Mouse (Mus musculus) hindbrain, embryonic 12.5 days (tissue): ENCODE measurements at regions not wholly inside any gene's neighbourhood (a gene's known extent, or its start where the extent isn't known, plus 50 kb on each side); places are given as distances from the start of the nearest gene placed in this dataset.

Experiments used
- ATAC-seq: fragments of 200-750 bp; cut with Nextera tagmentation; 2 replicates; pipeline ENCODE4 v1.8.0; 2017; ENCODE audit warnings: moderate TSS enrichment; ENCODE audit not compliant: low FRiP score
- H3K27ac ChIP-seq: fragments of 300-500 bp; sonication (generic); 2 replicates; pipeline ENCODE4 v1.5.1; 2016; ENCODE audit warnings: mild to moderate bottlenecking
- H3K27me3 ChIP-seq: fragments of 300-500 bp; sonication (generic); 2 replicates; pipeline ENCODE4 v1.6.1; 2016; ENCODE audit warnings: mild to moderate bottlenecking
- H3K36me3 ChIP-seq: fragments of 300-500 bp; sonication (generic); 2 replicates; pipeline ENCODE4 v1.6.1; 2016; ENCODE audit warnings: mild to moderate bottlenecking
- H3K4me1 ChIP-seq: fragments of 300-500 bp; sonication (generic); 2 replicates; pipeline ENCODE4 v1.6.1; 2016
- H3K4me2 ChIP-seq: fragments of 300-500 bp; sonication (generic); replicated peaks from 2 replicates; pipeline ENCODE4 v1.6.1; 2016; ENCODE audit warnings: mild to moderate bottlenecking
- H3K4me3 ChIP-seq: fragments of 300-500 bp; sonication (generic); 2 replicates; pipeline ENCODE4 v1.5.1; 2016; ENCODE audit warnings: mild to moderate bottlenecking
- H3K9ac ChIP-seq: fragments of 300-500 bp; sonication (generic); 2 replicates; pipeline ENCODE4 v1.6.1; 2016; ENCODE audit warnings: mild to moderate bottlenecking, moderate library complexity
- H3K9me3 ChIP-seq: fragments of 300-500 bp; sonication (generic); replicated peaks from 2 replicates; pipeline ENCODE4 v1.6.1; 2016; ENCODE audit warnings: mild to moderate bottlenecking
- WGBS: fragments of 180-500 bp; shearing (Covaris S2); methylation state at CpG from one replicate; pipeline ENCODE4 v1.1.7; 2016; 5-methylcytosine and 5-hydroxymethylcytosine counted together

DNA sequence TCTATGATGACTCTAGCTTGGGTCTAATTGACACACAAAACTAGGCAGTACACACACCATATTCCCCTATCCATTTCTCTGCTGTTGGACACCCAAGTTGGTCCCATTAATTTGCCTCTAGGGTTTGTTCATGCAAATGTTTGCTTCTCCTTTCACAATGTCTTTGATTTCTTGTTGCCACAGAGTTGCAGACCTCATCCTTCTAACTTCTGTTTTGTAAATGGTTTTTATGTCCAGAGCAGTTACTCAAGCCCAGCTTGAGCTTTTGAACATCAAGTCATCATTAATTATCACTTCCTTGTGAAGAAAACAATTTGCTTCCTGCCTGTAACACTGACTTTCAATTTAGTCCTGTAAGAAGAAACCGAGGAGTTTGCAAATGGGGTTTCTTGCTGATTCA lies 122.6 kb upstream of the Egfl6 start:
- H3K9me3 ChIP-seq: no peaks in the 10 kb centered on the region
- no peak overlapping the region for H3K27ac ChIP-seq
- ATAC-seq: no peak
- WGBS: 84% methylated on average over 1 of the region's 1 CpGs
- H3K4me1 ChIP-seq: no peaks in the 10 kb centered on the region
- no peak overlapping the region for H3K9ac ChIP-seq
- H3K4me2 ChIP-seq: no peak overlapping the region
- H3K36me3 ChIP-seq: no peaks in the 10 kb centered on the region
- H3K27me3 ChIP-seq: peaks cover 5% of the 10 kb centered on the region
- no peak overlapping the region for H3K4me3 ChIP-seq

GRCm38 (mm10) chrX:166707029-166707428 lies 121.5 kb upstream of the Egfl6 start:
- no peaks in the 10 kb centered on the region for H3K9me3 ChIP-seq
- H3K36me3 ChIP-seq: no peaks in the 10 kb centered on the region
- no peak overlapping the region for H3K9ac ChIP-seq
- H3K27ac ChIP-seq: no peak overlapping the region
- no peak for ATAC-seq
- no peak overlapping the region for H3K4me3 ChIP-seq
- WGBS: 63% methylated on average over 1 of the region's 1 CpGs
- H3K4me1 ChIP-seq: no peaks in the 10 kb centered on the region
- no peak overlapping the region for H3K4me2 ChIP-seq
- H3K27me3 ChIP-seq: peaks cover 5% of the 10 kb centered on the region

DNA sequence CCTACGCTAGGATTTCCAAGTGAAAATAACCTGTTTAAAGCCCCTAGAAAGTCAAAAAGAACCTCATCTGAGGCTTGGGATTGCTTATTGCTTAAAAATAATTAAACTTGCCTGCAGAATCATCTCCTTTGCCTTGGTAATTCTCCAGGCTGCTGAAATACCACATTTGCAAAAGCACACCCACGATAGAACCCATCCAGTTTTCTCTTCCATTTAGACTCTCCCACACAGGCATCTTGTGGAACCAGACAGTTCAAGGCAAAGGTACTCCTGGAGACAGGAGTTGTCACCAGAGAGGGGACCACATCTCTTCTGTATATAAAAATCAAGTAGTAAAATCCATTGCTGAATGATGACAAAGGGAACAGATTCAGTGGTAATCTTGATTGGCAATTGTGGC lies 118.8 kb upstream of the Egfl6 start:
- H3K4me1 ChIP-seq: no peaks in the 10 kb centered on the region
- 87% methylated on average over 2 of the region's 2 CpGs for WGBS

DNA sequence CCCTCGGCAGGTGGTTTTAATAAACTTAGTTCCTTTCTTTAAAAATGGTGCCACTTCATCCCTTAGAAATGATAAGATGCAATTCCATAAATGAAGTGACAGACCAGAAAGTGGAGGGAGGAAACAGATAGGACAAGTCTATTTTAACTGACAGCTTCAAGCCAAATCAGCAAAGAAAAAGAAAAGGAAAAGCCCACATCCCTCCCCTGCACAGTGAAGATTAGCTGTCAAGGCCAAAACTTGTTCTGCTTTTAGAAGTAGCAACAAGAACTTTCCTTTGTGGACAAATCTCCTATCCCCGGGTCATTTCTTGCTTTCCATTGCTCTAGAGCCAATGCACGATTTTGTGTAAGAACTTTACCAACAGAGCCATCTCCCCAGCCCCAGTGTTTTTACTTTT lies 108.7 kb upstream of the Egfl6 start:
- H3K4me3 ChIP-seq: no peak overlapping the region
- H3K4me1 ChIP-seq: no peaks in the 10 kb centered on the region
- no peak overlapping the region for H3K9ac ChIP-seq
- H3K9me3 ChIP-seq: no peaks in the 10 kb centered on the region
- peaks cover 13% of the 10 kb centered on the region for H3K27me3 ChIP-seq
- H3K4me2 ChIP-seq: no peak overlapping the region
- 93% methylated on average over 3 of the region's 3 CpGs for WGBS
- H3K36me3 ChIP-seq: no peaks in the 10 kb centered on the region
- ATAC-seq: no peak
- H3K27ac ChIP-seq: no peak overlapping the region

More for the DNA sequence above, 118.8 kb upstream of the Egfl6 start:
- Histone ChIP-seq H3K9me3 (no peaks in the 10 kb centered on the region), H3K36me3 (no peaks in the 10 kb centered on the region), H3K9ac (no peak overlapping the region), H3K27me3 (peaks cover 8% of the 10 kb centered on the region; the same call in 1 of the 2 replicates), H3K27ac (no peak overlapping the region), H3K4me3 (no peak overlapping the region), H3K4me2 (no peak overlapping the region)
- ATAC-seq: no peak

- Histone ChIP-seq H3K9ac (no peak overlapping the region), H3K4me2 (no peak overlapping the region), H3K9me3 (no peaks in the 10 kb centered on the region), H3K4me1 (no peaks in the 10 kb centered on the region), H3K27ac (no peak overlapping the region), H3K36me3 (no peaks in the 10 kb centered on the region), H3K27me3 (peaks cover 3% of the 10 kb centered on the region; the same call in 1 of the 2 replicates), H3K4me3 (no peak overlapping the region)
- ATAC-seq: peak; percentile 63; the same call in 1 of the 2 replicates
- 55% methylated on average over 3 of the region's 3 CpGs for WGBS
These were observed 103.3 kb upstream of the Egfl6 start for GRCm38 (mm10) chrX:166688779-166689178.

- Histone ChIP-seq H3K4me3 (no peak overlapping the region), H3K9me3 (no peaks in the 10 kb centered on the region), H3K27me3 (peaks cover 10% of the 10 kb centered on the region; the same call in 1 of the 2 replicates), H3K27ac (no peak overlapping the region), H3K9ac (no peak overlapping the region), H3K4me2 (no peak overlapping the region), H3K4me1 (no peaks in the 10 kb centered on the region), H3K36me3 (no peaks in the 10 kb centered on the region)
- no peak for ATAC-seq
- 87% methylated on average over 3 of the region's 3 CpGs for WGBS
These were observed 87.9 kb upstream of the Egfl6 start for GRCm38 (mm10) chrX:166673404-166673803.

DNA sequence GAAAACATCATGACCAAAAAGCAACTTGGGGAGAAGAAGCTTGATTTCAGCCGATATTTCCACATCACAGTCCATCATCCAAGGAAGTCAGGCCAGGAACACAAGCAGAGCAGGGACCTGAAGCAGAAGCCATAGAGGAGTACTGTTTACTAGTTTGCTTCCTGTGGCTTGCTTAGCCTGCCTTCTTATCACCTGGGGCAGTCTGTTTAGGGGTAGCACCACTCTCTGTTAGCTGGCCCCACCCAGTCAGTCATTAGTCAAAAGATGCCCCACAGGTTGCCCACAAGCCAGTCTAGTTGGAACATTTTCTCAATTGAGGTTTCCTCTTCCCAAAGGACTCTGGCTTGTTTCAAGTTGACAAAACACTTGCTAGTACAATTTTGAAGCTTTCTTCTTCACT lies 87.1 kb upstream of the Egfl6 start:
- no peaks in the 10 kb centered on the region for H3K4me1 ChIP-seq
- ATAC-seq: no peak
- no peaks in the 10 kb centered on the region for H3K36me3 ChIP-seq
- WGBS: 100% methylated on average over 1 of the region's 1 CpGs
- peaks cover 10% of the 10 kb centered on the region; the same call in 1 of the 2 replicates for H3K27me3 ChIP-seq
- H3K27ac ChIP-seq: no peak overlapping the region
- H3K9ac ChIP-seq: no peak overlapping the region
- H3K4me2 ChIP-seq: no peak overlapping the region
- no peaks in the 10 kb centered on the region for H3K9me3 ChIP-seq
- H3K4me3 ChIP-seq: no peak overlapping the region

GRCm38 (mm10) chrX:166671853-166672252 lies 86.3 kb upstream of the Egfl6 start:
- no peak for ATAC-seq
- Histone ChIP-seq H3K9ac (no peak overlapping the region), H3K4me1 (no peaks in the 10 kb centered on the region), H3K9me3 (no peaks in the 10 kb centered on the region), H3K27ac (no peak overlapping the region), H3K27me3 (peaks cover 12% of the 10 kb centered on the region; the same call in 1 of the 2 replicates), H3K36me3 (no peaks in the 10 kb centered on the region), H3K4me3 (no peak overlapping the region), H3K4me2 (no peak overlapping the region)
- WGBS: 92% methylated on average over 4 of the region's 4 CpGs

GRCm38 (mm10) chrX:166666304-166666703 lies 80.8 kb upstream of the Egfl6 start:
- WGBS: 84% methylated on average over 2 of the region's 2 CpGs
- no peak overlapping the region for H3K4me2 ChIP-seq
- no peak for ATAC-seq
- no peaks in the 10 kb centered on the region for H3K36me3 ChIP-seq
- H3K9ac ChIP-seq: no peak overlapping the region
- no peak overlapping the region for H3K27ac ChIP-seq
- no peaks in the 10 kb centered on the region; the same call in 1 of the 2 replicates for H3K4me1 ChIP-seq
- H3K9me3 ChIP-seq: no peaks in the 10 kb centered on the region
- no peak overlapping the region for H3K4me3 ChIP-seq
- H3K27me3 ChIP-seq: peaks cover 24% of the 10 kb centered on the region; the same call in 1 of the 2 replicates

DNA sequence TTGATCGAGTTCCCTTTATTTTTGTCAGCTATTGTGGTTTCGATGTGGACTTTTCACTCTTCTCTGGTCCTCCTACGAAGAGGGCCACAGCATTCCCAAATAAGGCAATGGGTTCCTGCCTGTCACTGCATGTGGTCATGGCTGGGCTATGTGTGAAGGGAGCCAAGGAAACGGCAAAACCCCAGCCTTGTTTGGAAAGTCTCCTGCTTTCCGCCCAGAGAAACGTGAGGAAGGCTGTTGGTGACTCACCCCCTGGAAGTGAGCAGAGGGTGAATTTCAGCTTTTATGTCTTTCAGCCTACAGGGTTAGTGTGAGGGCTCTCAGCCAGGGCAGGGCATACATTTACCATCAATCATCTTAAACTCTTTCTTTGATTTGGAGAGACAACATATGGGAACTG lies 76.3 kb upstream of the Egfl6 start:
- peak overlapping the region; percentile 88 for H3K27ac ChIP-seq
- H3K36me3 ChIP-seq: no peaks in the 10 kb centered on the region
- H3K27me3 ChIP-seq: peaks cover 34% of the 10 kb centered on the region
- H3K9me3 ChIP-seq: no peaks in the 10 kb centered on the region
- 38% methylated on average over 6 of the region's 6 CpGs for whole genome bisulfite sequencing
- no peak overlapping the region for H3K4me3 ChIP-seq
- no peaks in the 10 kb centered on the region; the same call in 1 of the 2 replicates for H3K4me1 ChIP-seq
- no peak overlapping the region for H3K9ac ChIP-seq
- ATAC-seq: peak; percentile 58; the same call in 1 of the 2 replicates
- no peak overlapping the region for H3K4me2 ChIP-seq

- Histone ChIP-seq H3K9ac (no peak overlapping the region), H3K9me3 (no peaks in the 10 kb centered on the region), H3K4me2 (peak overlapping the region; percentile 36), H3K4me3 (0 out of 2 replicates have a peak overlapping the region, but pooled peaks have one; percentile 6), H3K4me1 (no peaks in the 10 kb centered on the region; the same call in 1 of the 2 replicates), H3K27ac (peak overlapping the region; percentile 88), H3K36me3 (no peaks in the 10 kb centered on the region), H3K27me3 (peaks cover 34% of the 10 kb centered on the region)
- ATAC-seq: peak; percentile 87
- WGBS: 23% methylated on average over 16 of the region's 16 CpGs
These were observed 75.7 kb upstream of the Egfl6 start for GRCm38 (mm10) chrX:166661043-166661718.

DNA sequence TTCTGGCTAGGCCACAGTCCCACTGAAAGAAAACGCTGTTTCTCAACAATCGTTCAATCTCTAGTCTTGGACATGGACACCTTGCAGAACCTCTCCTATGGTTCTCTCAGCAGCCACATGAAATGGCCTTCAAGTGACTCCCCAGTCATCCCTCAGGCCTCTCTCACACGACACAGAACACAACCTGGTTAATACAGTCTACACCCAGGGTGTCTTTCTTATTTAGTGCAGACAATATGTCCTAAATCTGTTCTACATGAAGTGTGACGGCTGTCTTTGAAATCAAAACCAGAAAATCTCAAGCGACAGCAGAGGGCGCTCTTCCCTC lies 75.2 kb upstream of the Egfl6 start:
- H3K4me3 ChIP-seq: 0 out of 2 replicates have a peak overlapping the region, but pooled peaks have one; percentile 6
- no peaks in the 10 kb centered on the region; the same call in 1 of the 2 replicates for H3K4me1 ChIP-seq
- H3K9ac ChIP-seq: no peak overlapping the region
- WGBS: 30% methylated on average over 6 of the region's 6 CpGs
- H3K36me3 ChIP-seq: no peaks in the 10 kb centered on the region
- peak overlapping the region; percentile 36 for H3K4me2 ChIP-seq
- no peak overlapping the region for H3K27ac ChIP-seq
- peak; percentile 42 for ATAC-seq
- H3K9me3 ChIP-seq: no peaks in the 10 kb centered on the region
- peaks cover 34% of the 10 kb centered on the region for H3K27me3 ChIP-seq

DNA sequence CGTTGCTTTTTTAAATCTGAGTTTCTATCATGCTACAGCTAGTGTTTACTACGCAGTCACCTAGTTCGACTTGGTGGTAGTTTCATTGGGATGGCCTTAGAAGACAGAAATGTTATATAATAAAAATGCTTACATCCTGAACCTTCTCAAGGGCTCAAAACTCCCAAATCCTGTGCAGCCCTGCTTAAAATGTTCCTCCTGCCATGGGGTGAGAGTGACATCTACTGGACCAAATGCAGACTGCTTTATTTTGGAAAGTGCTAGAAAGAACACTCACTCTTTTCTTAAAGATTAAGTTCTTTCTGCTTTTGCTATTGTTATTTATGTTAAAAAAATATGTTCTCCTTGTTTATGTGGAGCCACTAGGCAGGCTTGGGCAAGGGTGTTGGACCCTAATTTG lies 66.9 kb upstream of the Egfl6 start:
- H3K4me1 ChIP-seq: no peaks in the 10 kb centered on the region
- no peak overlapping the region for H3K4me3 ChIP-seq
- no peak overlapping the region for H3K9ac ChIP-seq
- H3K27me3 ChIP-seq: peaks cover 10% of the 10 kb centered on the region
- no peak overlapping the region for H3K4me2 ChIP-seq
- no peaks in the 10 kb centered on the region for H3K9me3 ChIP-seq
- no peaks in the 10 kb centered on the region for H3K36me3 ChIP-seq
- 61% methylated on average over 3 of the region's 3 CpGs for WGBS
- no peak for ATAC-seq
- no peak overlapping the region for H3K27ac ChIP-seq
